Mouse (Mus musculus): Measurements from ENCODE around the gene Klhl40. TPM values are rescaled to one million over a fixed set of nuclear protein-coding genes. Genes with fewer than 3 reads are reported as not detected.

The Klhl40 gene
- polyA plus RNA-seq (2016; fragmentation: Nextera tagmentation; extraction: Ambion mirVana), result 0.15 and 0.16 TPM in 2 replicates

DNA sequence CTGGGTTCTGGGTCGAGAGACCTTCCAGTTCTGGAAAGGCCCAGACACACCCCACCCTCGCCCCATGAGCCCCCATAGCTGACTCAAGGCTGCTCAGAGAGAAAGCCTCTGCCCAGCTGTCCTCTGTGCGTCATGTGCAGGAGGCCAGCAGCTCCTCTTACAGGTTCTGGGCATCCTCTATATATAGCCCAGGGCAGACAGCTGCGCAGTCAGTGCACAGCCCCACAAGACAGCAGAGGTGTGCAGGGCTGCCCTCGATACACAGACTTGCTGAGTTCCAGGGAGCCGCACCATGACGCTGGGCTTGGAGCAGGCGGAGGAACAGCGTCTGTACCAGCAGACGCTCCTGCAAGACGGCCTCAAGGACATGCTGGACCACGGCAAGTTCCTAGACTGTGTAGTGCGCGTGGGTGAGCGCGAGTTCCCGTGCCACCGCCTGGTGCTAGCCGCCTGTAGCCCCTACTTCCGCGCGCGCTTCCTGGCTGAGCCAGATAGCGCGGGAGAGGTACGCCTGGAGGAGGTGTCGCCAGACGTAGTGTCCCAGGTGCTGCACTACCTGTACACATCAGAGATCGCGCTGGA, at the start of gene Klhl40:
TSS of gene Klhl40 (plus strand) at position 124 of the 582 bp plus-strand sequence.
- Histone ChIP-seq H3K27me3 (ENCODE audit: low read depth, poor library complexity, severe bottlenecking) (peaks cover 57% of the 10 kb centered on the region), H3K27ac (replicated peaks) (no peak within 1 kb of the TSS; the same call in 1 of the 2 replicates), H3K36me3 (no peaks in the 10 kb centered on the region), H3K9me3 (replicated peaks) (no peaks in the 10 kb centered on the region), H3K4me1 (peaks cover 11% of the 10 kb centered on the region), H3K4me3 (peak within 1 kb of the TSS; percentile 45)
- WGBS, result 23% methylated on average over 30 of the region's 30 CpGs
- no peak for DNase-seq (ENCODE audit: low spot score)

DNA sequence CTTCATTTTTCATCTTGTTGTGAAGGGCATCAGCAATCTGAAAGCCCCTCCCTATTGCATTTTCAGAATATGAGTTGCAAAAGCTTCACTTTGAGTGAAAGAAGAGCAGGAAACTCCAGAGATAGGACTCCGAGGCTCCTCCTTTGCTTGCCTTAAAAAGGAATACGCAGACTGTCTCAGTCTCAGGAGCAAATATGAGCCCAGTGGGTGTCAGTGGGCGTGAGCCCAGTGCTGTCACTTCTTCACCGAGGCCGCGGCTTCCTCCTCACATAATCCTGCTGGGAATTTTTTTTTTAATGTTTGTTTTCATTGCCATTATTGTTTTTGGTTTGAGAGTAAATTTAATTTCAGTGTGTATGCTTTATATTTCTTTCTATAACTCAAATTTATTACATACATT, 36.9 kb upstream of the Klhl40 start:
- 92% methylated on average over 6 of the region's 6 CpGs for WGBS
- H3K36me3 ChIP-seq, result peaks cover 77% of the 10 kb centered on the region
- H3K27me3 ChIP-seq (ENCODE audit: low read depth, poor library complexity, severe bottlenecking), result no peaks in the 10 kb centered on the region
- H3K9me3 ChIP-seq (replicated peaks), result no peaks in the 10 kb centered on the region
- H3K27ac ChIP-seq (replicated peaks), result no peak overlapping the region
- no peak overlapping the region for H3K4me3 ChIP-seq
- no peak for DNase-seq (ENCODE audit: low spot score)
- H3K4me1 ChIP-seq, result no peaks in the 10 kb centered on the region

DNA sequence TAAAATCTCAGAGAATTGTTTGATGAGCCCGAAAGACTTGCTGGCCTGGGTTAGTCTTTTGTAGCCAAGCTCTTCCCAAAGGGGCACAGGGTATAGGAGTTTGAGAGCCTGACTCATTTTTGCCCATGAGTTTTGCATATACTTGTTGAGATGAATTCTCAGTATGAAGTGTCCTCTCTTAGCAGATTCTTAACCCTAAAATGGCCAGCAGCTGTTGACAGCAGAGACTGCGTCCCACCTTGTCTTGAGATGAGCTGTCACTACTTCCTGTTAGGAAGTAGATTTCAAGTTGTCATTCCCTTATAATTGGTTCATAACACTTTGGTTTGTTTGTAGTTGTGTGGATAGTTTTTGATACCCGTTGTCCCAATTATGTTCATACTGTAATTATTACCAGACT, 36.2 kb upstream of the Klhl40 start:
- Histone ChIP-seq H3K27me3 (ENCODE audit: low read depth, poor library complexity, severe bottlenecking) (no peaks in the 10 kb centered on the region), H3K9me3 (replicated peaks) (no peaks in the 10 kb centered on the region), H3K36me3 (peaks cover 77% of the 10 kb centered on the region), H3K4me3 (no peak overlapping the region), H3K27ac (replicated peaks) (no peak overlapping the region), H3K4me1 (no peaks in the 10 kb centered on the region)
- WGBS, result 97% methylated on average over 3 of the region's 3 CpGs
- DNase-seq (ENCODE audit: low spot score), result no peak

DNA sequence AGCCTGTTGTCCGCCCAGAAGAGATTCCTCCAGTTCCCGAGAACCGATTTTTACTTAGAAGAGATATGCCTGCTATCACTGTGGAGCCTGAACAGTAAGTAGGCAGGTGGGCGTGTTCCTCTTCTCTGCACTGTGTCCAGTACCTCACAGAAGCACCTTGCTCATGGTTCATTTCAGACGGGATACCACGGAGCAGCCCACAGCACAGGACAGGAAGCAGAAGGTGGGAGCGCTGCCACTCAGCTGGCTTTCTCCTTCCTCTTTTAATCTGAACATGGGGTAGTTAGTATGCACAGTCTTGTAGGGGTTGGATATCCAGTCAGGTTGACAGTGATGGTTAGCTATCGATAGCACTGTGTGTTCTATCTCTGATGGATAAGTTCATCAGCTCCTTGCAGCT, 33.4 kb upstream of the Klhl40 start:
- 89% methylated on average over 8 of the region's 8 CpGs for WGBS

DNA sequence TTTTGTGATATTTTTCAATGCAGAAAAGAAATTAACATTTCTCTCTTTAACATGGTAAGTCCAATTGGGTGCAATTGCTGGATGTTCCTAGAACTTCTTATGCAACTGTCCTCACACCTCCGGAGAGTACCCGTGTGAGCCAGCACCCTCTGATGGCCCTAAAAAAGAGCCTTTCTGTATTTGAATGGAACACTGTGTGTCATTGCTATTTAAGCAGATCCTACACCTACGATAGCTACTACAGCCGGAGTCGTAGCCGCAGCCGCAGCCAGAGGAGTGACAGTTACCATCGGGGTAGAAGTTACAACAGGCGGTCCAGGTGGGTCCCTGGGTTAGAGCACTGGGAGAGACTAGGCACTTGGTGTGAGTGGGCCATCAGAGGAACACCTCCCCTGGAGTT, 24.6 kb upstream of the Klhl40 start:
- H3K27me3 ChIP-seq (ENCODE audit: low read depth, poor library complexity, severe bottlenecking), result no peaks in the 10 kb centered on the region
- H3K4me1 ChIP-seq, result peaks cover 3% of the 10 kb centered on the region
- WGBS, result 98% methylated on average over 9 of the region's 9 CpGs

More for the DNA sequence above, 33.4 kb upstream of the Klhl40 start:
- no peak for DNase-seq (ENCODE audit: low spot score)
- Histone ChIP-seq H3K27me3 (ENCODE audit: low read depth, poor library complexity, severe bottlenecking) (no peaks in the 10 kb centered on the region), H3K4me3 (no peak overlapping the region), H3K9me3 (replicated peaks) (no peaks in the 10 kb centered on the region), H3K36me3 (peaks cover 95% of the 10 kb centered on the region), H3K27ac (replicated peaks) (no peak overlapping the region), H3K4me1 (no peaks in the 10 kb centered on the region)

DNA sequence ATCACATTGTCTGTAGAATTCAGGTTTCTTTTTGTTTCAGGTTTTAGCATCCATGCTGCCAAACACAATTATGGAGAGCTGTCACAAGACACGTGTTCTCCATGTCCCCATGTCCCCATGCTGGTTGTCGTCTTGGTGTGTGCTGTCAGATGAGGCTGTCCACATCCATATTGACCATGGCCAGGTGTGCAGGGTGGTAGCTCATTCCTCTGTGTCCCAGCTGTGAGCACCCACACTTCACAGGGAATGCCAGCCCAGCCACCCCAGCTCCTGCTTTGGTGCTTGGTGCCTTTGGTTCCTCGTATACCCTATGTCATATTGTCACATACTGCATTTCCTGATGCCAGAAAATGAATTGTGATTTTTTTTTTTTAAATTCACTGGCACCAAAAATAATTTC, 22.8 kb upstream of the Klhl40 start:
- Histone ChIP-seq H3K27me3 (ENCODE audit: low read depth, poor library complexity, severe bottlenecking) (no peaks in the 10 kb centered on the region), H3K4me1 (peaks cover 22% of the 10 kb centered on the region), H3K4me3 (no peak overlapping the region), H3K36me3 (peaks cover 74% of the 10 kb centered on the region), H3K9me3 (replicated peaks) (no peaks in the 10 kb centered on the region), H3K27ac (replicated peaks) (no peak overlapping the region)
- no peak for DNase-seq (ENCODE audit: low spot score)
- 91% methylated on average over 3 of the region's 3 CpGs for WGBS

More for the DNA sequence above, 24.6 kb upstream of the Klhl40 start:
- H3K9me3 ChIP-seq (replicated peaks), result no peaks in the 10 kb centered on the region
- peaks cover 93% of the 10 kb centered on the region for H3K36me3 ChIP-seq
- DNase-seq (ENCODE audit: low spot score), result no peak
- no peak overlapping the region for H3K27ac ChIP-seq (replicated peaks)
- no peak overlapping the region for H3K4me3 ChIP-seq

DNA sequence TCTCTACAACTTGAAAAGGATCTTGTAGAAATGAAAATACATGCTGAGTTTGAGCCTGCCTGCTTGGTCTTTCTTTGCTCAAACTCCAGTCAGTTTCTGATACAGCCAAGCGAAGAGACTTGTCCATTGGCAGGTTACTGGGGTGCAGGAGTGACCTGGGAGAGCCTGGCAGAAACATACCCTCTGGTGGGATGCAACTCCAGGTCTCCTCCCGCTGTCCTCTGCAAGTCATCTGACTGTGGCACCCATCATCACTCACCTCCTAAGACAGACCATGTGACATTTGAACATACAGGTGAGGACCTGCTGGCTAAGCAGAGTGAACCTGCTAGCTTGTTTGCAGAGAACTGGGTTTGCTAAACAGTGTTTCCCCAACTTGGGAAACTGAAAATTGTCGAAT, 20.6 kb upstream of the Klhl40 start:
- Histone ChIP-seq H3K4me1 (peaks cover 39% of the 10 kb centered on the region), H3K36me3 (peaks cover 53% of the 10 kb centered on the region), H3K4me3 (no peak overlapping the region), H3K27me3 (ENCODE audit: low read depth, poor library complexity, severe bottlenecking) (no peaks in the 10 kb centered on the region), H3K27ac (replicated peaks) (no peak overlapping the region), H3K9me3 (replicated peaks) (no peaks in the 10 kb centered on the region)
- WGBS, result 91% methylated on average over 3 of the region's 3 CpGs
- no peak for DNase-seq (ENCODE audit: low spot score)

DNA sequence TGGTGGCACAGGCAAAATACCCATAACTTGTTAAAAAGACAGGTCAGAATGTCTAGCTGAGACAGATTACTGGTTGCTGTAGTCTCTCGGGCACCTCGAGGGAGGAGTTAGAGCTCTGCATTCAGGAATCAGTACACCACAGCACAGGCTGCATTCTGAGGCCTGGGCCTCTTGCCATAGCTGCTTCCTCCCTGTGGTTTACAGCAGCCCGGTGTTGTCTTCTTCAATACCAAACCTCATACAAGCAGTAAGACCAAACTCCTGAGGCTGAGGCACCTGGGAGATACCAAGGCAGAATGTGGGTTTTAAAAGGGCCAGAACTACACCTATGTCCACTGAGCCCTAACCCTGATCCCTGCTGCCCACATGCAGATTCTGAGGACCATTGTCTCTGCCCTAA, 20.0 kb upstream of the Klhl40 start:
- Histone ChIP-seq H3K36me3 (peaks cover 53% of the 10 kb centered on the region), H3K4me3 (no peak overlapping the region), H3K27me3 (ENCODE audit: low read depth, poor library complexity, severe bottlenecking) (no peaks in the 10 kb centered on the region), H3K27ac (replicated peaks) (no peak overlapping the region), H3K4me1 (peaks cover 45% of the 10 kb centered on the region), H3K9me3 (replicated peaks) (no peaks in the 10 kb centered on the region)
- 82% methylated on average over 3 of the region's 3 CpGs for WGBS
- DNase-seq (ENCODE audit: low spot score), result no peak

DNA sequence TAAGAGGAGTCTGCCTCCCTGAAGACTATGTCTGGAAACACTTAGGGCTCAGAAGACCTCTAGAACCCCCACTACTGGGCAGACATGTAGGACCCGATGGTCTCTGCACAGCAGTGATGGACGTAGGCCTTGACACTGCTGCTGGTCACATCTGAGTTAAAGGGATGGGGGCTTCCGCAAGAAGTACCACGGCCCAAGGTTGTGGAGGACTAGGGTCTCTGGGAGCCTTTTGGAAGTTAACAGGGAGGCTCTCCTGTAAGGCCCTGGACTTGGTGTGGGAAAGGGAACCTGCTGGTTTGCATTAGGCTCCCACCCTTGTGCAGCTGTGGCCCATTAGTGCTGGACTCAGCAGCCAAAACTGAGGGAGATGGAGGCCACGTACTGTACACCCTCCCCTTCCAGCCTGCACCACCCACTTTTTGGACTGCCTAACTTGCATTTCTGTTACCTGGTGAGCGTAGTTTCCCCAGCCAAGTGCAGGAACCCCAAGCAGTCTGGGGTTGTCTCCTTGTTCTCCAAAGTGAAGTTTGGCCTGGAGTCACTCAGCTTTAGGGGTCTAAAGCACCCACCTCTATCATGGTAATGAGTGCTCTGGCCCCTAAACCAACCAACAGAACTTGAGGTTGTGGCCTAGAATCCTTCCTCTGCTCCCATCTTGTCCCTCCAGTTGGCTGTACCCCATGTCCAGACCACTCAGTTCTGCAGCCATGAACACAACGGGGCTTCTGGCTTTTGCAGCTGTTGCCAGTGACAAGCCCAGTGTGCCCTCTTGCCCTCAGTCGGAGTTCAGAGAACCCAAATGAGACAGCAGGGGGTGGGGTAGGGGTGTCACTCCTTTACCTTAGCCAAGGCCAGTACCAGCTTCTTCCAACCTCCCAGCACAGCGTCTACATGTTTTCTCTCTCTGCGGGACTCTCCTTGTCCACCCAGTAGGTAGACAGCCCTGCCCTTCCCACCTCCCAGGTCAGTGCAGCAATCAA, 19.3 kb upstream of the Klhl40 start:
- H3K36me3 ChIP-seq, result peaks cover 53% of the 10 kb centered on the region
- H3K27ac ChIP-seq (replicated peaks), result no peak overlapping the region

DNA sequence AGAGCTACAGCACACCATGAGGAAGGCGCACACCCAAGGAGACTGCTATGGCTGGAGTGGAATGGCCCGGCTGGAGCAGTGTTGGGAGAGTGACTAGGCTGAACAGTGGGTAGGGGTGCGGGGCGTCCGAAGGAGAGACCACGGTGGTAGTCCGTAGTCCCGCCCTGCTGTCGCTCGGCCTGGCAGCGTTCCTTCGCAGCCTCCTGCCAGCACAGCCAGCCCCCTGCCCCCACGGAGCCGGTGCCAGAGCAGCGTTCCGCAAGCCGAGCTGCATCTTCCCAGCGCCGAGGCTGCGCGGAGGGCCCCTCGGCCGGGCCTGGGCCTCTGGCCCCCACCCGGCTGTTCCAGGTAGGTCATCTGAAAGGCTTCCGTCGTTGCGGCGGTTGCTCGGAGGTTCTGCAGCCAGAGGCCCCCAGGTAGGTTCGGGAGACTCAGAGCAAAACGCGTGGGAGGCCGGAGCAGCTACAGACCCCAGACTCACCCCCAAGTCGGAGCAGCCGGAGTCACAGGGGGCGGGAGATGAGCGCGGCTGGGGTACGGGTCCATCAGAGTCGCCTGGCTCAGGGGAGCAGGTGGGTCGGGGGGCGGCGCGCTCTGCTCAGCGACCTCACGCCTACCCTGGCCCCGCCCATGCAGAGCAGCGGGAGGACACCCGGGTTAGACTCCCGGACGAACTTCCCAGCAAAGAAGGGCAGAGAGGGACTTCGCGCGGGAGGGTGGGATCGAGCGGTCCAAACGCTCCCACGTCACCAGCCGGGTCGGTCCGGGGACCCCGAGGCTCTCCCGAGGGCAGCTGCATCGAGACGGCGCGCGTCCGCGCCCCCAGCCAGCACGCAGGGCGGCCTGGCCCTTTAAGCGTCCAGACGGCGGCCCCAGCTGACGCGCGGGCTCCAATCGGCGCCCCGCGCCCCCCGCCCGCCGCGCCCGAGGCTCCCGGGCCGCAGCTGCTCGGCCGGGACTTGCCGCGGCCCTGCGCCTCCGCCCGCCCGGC, 18.0 kb upstream of the Klhl40 start, which contains the start of gene Zfp651:
TSS of gene Zfp651 (plus strand) at position 240 of the 991 bp plus-strand sequence.
- peak within 1 kb of the TSS; percentile 75 for H3K4me3 ChIP-seq
- H3K27me3 ChIP-seq (ENCODE audit: low read depth, poor library complexity, severe bottlenecking), result no peaks in the 10 kb centered on the region
- H3K9me3 ChIP-seq (replicated peaks), result no peaks in the 10 kb centered on the region
- peak; percentile 82 for DNase-seq (ENCODE audit: low spot score)
- WGBS, result under 1% methylated on average over 95 of the region's 97 CpGs
- peaks cover 53% of the 10 kb centered on the region for H3K36me3 ChIP-seq
- H3K27ac ChIP-seq (replicated peaks), result peak within 1 kb of the TSS; percentile 97
- H3K4me1 ChIP-seq, result peaks cover 48% of the 10 kb centered on the region

More for the DNA sequence above, 19.3 kb upstream of the Klhl40 start:
- no peaks in the 10 kb centered on the region for H3K9me3 ChIP-seq (replicated peaks)
- peaks cover 48% of the 10 kb centered on the region for H3K4me1 ChIP-seq
- H3K27me3 ChIP-seq (ENCODE audit: low read depth, poor library complexity, severe bottlenecking), result no peaks in the 10 kb centered on the region
- H3K4me3 ChIP-seq, result peak overlapping the region; percentile 75
- no peak for DNase-seq (ENCODE audit: low spot score)
- 56% methylated on average over 10 of the region's 10 CpGs for WGBS

DNA sequence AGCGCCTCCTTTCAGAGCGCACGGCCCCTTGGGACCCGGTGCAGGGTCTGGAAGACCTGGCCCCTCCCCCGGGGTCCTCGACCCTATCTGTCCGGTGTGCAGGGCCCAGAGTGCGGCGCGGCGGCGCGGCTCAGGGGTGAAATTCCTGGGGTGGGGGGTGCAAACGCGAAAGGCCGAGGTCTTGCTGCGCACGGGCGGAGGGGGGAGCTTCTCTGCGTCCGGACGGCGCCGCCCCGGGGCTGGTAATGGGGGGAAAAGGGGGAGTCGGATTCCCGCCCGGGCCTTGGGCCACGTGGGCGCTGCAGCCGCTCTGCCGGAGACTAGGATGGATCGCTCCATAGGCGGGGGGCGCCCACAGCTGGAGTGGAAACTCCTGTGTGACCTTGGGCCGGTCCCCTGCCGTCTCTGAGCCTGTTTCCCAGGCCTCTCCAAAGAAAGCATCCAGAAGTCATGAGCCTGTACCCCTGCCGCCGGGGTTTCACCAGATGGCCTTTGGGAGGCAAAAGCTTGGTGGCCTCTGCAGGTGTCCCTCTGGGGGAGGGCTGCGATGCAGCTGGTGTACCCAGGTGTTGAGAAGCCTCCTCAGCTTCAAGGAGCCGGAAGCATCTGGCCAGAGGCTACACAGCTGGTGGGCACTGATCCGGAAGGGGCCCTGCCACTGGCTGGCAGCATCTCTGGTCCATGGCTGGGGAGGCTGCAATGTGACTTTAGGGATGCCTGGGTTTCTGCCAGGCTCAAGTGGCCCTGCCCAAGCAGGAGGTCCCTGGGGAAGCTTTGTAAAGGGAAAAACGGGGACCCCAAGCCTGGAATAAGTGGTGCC, 16.9 kb upstream of the Klhl40 start:
- 1% methylated on average over 43 of the region's 43 CpGs for WGBS
- peaks cover 53% of the 10 kb centered on the region for H3K36me3 ChIP-seq
- DNase-seq (ENCODE audit: low spot score), result peak; percentile 86
- peaks cover 48% of the 10 kb centered on the region for H3K4me1 ChIP-seq
- peak overlapping the region; percentile 97 for H3K27ac ChIP-seq (replicated peaks)
- peak overlapping the region; percentile 75 for H3K4me3 ChIP-seq
- H3K27me3 ChIP-seq (ENCODE audit: low read depth, poor library complexity, severe bottlenecking), result no peaks in the 10 kb centered on the region
- no peaks in the 10 kb centered on the region for H3K9me3 ChIP-seq (replicated peaks)
